Mouse (Mus musculus): ENCODE measurements at regions not wholly inside any gene's neighbourhood (a gene's known extent, or its start where the extent isn't known, plus 50 kb on each side); places are given as distances from the start of the nearest gene placed in this dataset.

GRCm38 (mm10) chr12:25268323-25268722 lies 171.4 kb upstream of the Id2 start:
- TF ChIP-seq POLR2A (IDR thresholded peaks at IDR 0.05; ENCODE audit: borderline replicate concordance, extremely low read depth, insufficient read depth, insufficient read length, poor library complexity, severe bottlenecking) (no peak), CTCF (IDR thresholded peaks at IDR 0.05; ENCODE audit: borderline replicate concordance, extremely low read depth, insufficient read depth, insufficient read length) (no peak)
